Mouse (Mus musculus) sigmoid colon, adult 10 weeks (tissue): ENCODE results near the gene Xpnpep2. TPM values are rescaled to one million over a fixed set of nuclear protein-coding genes. Genes with fewer than 3 reads are reported as not detected.

Experiments
- polyA plus RNA-seq: library from polyadenylated mRNA; stranded (reverse); fragments of 350-450 nt; fragmentation: Illumina TruSeq; extraction: RNeasy Lipid Tissue Mini Kit (QIAGEN cat#74804); gene quantifications from one replicate; pipeline ENCODE4 v1.2.3, GENCODE M21; 2014; ENCODE audit warnings: low read depth, low replicate concordance

Xpnpep2 gene
- 2.4 TPM for polyA plus RNA-seq

DNA sequence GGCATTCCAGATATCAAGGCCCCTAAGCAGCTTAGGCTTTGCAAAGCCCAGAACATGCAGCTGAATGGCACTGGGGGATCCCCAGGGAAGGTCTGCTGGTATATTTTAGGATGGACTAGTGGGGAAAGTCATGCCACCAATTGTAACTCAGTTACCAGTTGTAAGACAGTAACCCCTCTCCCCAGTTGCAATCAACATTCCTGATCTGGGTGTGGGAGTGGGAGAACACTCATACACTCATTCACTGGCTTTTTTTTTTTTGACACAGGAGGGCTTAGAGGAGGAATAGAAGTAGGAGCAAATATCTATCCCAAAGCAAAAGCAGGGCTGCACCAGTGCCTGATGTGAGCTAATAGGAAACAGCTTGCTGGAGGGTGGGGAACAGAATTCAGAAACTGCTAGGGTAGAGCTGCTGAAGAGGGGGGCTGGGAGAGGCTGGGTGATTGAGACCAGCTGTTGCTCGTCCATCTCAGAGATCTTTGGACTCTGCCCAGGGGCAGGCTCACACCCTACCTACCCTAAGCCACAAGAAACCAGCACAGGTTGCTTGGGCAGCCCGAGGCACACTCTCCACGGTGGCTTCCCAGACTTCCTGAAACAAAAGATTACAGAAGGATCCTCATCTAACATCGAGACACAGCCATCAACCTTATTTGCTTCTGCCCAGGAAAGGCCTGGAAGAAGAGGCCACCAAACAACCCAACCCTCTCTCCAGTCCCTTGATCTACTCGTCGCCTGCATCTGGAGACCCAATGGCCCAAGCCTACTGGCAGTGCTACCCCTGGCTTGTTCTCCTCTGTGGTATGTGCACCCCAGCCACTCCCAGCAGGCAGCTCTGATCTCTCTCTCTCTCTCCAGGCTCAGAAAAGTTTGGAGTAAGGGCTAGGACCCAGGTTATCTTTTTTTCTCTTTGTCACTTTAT is at the start of gene Xpnpep2:
TSS of gene Xpnpep2 (plus strand) at position 332 of the 922 bp plus-strand sequence.

DNA sequence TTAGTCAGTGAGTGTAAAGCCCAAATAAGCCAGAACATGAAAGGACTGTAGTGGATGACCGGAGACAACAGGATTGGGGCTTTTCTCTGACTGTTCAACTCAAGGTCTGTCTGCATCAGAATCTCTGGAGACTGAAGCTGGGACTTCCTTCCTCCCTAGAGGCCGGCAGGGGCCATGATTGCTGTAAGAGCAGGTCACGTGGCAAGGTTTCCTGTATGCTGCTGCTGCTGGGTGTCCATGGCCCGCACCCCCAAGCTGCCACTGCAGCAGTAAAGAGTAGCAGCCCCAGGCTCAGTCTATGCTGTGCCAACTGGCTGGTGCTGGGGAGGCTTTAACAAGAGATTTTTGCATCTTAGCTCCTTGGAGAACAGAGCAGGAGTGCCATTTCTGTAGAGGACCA is 37.7 kb downstream of the Xpnpep2 start, which contains the start of gene Sash3:
TSS of gene Sash3 (plus strand) at position 175 of the 400 bp plus-strand sequence.

Other genes with a start within 250 kb of the Xpnpep2 start
- gene Smarca1, start 215.8 kb upstream of the Xpnpep2 start, polyA plus RNA-seq: 6.5 TPM
- 48.6 TPM for gene Ocrl, start 196.3 kb upstream of the Xpnpep2 start, polyA plus RNA-seq
- 1.0 TPM for gene Apln, start 73.9 kb upstream of the Xpnpep2 start, polyA plus RNA-seq
- 2.6 TPM for gene Sash3, start 37.7 kb downstream of the Xpnpep2 start, polyA plus RNA-seq
- 44.5 TPM for gene Zdhhc9, start 100.2 kb downstream of the Xpnpep2 start, polyA plus RNA-seq
- gene Utp14a, start 148.1 kb downstream of the Xpnpep2 start, polyA plus RNA-seq: 29.2 TPM
- 1.3 TPM for gene Bcorl1, start 232.6 kb downstream of the Xpnpep2 start, polyA plus RNA-seq